Mouse (Mus musculus): ENCODE measurements around the gene Dhx16.

The Dhx16 gene

DNA sequence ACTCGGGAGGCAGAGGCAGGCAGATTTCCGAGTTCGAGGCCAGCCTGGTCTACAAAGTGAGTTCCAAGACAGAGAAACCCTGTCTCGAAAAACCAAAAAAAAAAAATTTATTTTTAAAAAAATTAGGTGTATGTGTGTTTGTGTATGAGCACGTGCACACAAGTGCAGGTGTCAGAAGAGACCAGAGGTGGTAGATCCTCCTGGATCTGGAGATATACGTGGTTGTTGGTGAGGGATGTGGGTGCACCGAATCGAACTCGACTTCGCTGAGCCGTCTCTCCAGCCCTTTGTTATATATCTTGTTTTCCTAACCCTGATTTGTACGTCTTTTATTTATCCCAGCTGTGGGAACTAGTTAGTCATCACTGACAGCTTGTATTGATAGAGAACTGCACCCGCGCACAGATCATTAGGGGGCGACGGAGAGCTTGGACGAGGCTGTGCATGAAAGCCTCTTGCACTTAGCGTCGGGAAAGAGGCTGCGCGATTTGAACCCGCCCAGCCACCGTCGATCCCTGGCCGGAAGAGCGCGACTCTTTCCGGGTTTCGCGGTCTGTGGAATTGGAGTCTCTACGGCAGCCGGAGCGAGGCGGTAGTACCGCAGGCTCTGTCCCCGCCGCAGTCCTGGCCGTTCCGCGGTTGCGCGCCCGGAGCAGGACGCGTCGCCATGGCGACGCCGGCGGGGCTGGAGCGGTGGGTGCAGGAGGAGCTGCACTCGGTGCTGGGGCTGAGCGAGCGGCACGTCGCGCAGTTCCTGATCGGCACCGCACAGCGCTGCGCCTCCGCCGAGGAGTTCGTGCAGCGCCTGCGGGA lies at the start of gene Dhx16:
TSS of gene Dhx16 (plus strand) at position 575 of the 813 bp plus-strand sequence.
- in situ Hi-C loops (cut with MboI): no loop called here

DNA sequence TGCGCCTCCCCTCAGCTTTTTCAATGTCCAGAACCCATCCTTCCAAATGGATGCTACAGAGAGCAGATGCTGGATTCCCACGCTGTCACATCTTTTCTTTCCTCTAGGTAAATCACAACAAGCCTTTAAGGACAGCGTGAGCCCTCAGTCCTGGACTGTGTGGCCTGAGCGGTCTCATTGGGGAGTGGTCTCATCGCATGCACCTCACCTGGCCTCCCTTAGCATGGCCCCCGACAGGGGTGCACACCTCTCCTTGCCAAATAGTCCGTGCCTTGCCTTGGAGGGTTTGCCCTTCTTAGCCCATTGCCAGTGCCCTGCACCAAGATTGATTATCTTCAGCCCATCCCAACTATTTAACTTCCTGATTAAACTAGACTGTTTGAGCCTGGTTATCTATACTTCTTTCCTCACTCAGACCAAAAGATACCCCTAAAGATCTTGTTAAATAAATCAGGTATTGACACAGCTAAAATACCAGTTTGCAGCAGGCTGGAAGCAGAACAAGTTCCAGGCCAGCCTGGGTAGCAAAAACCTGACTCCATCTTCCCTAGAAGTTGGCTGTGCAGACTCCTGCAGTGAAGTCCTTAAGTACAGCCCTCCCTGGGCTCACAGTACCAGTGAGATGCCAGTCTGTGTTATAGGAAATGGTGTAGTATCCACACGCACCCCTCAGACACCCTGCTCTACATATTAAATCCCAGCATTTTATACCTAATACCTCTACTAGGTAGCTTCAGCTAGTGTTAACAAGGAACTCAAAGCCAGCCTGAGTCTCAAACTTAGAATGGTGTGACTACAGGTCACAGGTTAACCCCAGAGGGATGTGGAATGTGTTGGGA lies 47.0 kb upstream of the Dhx16 start:
- in situ Hi-C loops (cut with MboI): loop anchor here (10.0 kb wide), 1 partner anchor 162 kb away; no protein-coding TSS in a partner anchor

DNA sequence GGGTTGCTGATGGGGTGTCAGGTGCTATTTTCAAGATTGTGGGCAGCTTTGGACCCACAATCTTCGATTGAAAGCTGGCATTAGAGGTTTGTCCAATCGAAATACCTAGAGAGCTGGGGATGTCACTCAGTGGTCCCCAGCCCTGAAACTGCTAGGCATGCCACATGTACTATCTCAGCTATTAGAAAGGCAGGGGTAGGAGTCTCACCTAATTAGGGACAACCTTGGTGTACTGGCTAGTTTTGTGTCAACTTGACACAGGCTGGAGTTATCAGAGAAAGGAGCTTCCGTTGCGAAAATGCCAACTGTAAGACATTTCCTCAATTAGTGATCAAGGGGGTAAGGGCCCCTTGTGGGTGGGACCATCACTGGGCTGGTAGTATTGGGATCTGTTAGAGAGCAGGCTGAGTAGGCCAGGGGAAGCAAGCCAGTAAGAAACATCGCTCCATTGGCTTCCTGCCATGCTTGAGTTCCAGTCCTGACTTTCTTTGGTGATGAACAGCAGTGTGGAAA lies 46.3 kb upstream of the Dhx16 start:
- in situ Hi-C loops (cut with MboI): loop anchor here (10.0 kb wide), 1 partner anchor 162 kb away; no protein-coding TSS in a partner anchor

DNA sequence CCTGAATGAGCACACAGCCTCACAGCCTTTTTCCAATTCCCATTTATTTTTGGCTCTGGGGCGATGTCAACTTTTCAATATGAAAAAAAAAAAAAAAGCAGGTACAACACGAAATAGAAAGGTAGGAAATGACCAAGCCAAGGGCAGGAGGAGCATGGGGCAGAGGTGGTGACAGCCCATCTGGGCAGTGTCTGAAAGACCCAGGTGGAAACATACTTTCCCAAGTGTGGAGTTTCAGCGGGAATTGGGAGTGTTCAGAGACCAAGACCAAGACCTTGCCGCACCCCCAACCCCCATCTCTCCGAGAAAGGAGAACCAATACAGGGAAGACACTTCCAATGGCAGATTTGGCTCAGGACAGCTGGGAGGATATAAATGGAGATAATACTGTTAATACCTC lies 45.7 kb upstream of the Dhx16 start:
- in situ Hi-C loops (cut with MboI): loop anchor here (10.0 kb wide), 1 partner anchor 161 kb away; no protein-coding TSS in a partner anchor

DNA sequence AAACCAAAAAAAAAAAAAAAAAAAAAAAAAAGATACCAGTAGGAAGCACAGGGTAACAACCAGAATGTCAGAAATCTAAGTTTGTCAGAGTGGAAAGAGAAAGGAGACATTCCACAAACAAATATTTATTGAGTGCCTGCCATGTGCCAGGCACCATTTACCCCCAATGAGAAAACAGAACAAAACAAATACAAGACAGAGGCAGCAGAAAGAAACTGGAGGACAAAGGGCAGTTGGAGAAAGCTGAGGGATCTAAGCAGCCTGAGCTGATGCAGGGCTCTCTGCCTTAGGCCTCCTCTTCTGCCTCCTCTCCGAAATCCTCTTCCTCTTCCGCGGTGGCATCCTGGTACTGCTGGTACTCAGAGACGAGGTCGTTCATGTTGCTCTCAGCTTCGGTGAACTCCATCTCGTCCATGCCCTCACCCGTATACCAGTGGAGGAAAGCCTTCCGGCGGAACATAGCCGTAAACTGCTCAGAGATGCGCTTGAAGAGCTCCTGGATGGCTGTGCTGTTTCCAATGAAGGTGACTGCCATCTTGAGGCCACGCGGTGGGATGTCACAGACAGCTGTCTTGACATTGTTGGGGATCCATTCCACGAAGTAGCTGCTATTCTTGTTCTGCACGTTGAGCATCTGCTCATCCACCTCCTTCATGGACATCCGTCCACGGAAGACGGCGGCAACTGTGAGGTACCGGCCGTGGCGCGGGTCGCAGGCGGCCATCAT lies 44.8 kb upstream of the Dhx16 start:
- in situ Hi-C loops (cut with MboI): loop anchor here (5.0 to 10.0 kb wide), 3 partner anchors 37 to 160 kb away; partner anchors contain the start of genes Mrps18b and Ppp1r10

DNA sequence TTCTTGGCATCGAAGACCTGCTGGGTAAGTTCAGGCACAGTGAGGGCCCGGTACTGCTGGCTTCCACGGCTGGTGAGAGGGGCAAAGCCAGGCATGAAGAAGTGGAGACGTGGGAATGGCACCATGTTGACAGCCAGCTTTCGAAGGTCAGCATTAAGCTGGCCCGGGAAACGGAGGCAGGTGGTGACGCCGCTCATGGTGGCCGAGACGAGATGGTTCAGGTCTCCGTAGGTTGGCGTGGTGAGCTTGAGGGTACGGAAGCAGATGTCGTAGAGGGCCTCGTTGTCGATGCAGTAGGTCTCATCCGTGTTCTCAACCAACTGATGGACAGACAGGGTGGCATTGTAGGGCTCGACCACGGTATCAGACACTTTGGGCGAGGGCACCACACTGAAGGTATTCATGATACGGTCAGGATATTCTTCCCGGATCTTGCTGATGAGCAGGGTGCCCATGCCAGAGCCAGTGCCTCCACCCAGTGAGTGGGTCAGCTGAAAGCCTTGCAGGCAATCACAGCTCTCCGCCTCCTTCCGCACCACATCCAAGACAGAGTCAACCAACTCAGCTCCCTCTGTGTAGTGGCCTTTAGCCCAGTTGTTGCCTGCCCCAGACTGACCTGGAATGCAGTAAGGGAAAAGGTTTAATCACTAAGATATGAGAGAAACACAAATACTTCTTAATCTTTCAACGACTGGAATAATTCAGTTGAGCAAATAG lies 44.0 kb upstream of the Dhx16 start:
- in situ Hi-C loops (cut with MboI): loop anchor here (5.0 to 10.0 kb wide), 3 partner anchors 37 to 159 kb away; partner anchors contain the start of genes Mrps18b and Ppp1r10

DNA sequence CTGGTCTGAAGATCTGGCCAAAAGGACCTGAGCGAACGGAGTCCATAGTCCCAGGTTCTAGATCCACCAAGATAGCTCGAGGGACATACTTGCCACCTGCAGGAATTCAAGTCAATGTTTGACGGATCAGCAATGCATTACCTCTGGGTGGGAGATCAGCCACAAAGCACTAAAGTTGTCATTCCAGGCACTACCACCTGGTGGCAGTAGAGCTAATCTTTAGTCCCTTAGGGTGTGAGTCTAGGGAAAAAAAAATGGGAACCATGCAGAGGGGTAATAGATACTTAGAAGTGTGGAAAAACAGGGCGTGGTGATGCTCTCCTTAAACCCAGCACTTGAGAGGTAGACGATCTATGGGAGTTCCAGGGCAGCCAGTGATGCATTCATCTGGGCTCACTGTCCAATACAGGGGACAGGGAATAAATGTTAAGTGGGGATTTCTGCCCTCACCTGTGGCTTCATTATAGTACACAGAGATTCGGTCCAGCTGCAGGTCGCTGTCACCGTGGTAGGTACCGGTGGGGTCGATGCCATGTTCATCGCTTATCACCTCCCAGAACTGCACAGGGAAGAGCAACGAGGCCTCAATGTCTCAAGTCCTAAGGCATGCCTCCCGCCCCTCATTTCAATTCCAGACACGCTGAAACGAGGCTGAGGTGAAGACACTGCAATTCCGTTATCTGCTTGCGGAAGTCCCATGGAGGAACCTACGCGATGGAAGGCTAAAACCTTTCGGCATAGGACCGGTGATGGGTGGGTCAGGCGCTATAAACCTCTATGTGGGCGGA lies 43.2 kb upstream of the Dhx16 start:
- in situ Hi-C loops (cut with MboI): loop anchor here (5.0 to 10.0 kb wide), 3 partner anchors 36 to 158 kb away; partner anchors contain the start of genes Mrps18b and Ppp1r10

DNA sequence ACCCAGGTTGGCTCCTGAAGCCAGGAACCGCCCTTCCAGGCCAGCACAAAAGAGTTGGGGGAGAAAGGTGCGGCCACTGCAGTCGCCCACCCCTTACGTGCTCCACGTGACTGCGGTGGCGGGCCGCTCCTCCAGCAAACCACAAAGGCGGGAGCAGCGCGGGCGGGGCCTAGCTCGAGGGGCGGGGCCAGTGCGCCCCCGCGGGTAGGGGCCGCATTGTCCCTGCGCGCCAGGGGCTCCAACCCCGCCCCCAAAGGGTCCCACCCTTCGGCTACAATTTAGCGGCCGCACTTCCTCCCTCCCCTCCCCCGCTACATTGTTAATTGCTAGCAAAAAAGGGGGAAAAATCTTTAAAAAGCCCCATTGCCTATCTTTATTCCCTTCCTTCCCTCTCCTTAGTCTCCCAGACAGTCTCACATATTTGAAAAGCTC lies 42.6 kb upstream of the Dhx16 start:
- in situ Hi-C loops (cut with MboI): loop anchor here (5.0 to 10.0 kb wide), 3 partner anchors 35 to 158 kb away; partner anchors contain the start of genes Mrps18b and Ppp1r10

DNA sequence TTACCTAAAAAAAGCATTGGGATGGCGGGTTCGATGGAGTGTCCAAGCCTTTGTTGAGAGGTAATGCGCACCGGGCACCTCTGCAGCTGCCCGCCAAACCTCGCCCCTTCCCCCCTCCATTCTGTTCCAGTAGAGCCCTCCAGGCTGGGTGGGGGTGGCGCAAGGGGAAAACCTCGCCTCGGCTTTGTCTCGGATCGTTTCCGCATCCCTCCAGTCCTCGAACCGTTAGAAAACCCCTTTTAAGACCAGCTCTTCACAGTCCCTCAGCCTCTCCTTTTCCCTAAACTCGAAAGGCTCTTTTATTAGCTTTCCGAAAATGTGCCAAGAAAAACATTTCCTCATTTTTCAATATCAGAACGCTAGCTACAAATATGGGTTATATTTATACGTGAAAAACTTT lies 42.1 kb upstream of the Dhx16 start:
- in situ Hi-C loops (cut with MboI): loop anchor here (5.0 to 10.0 kb wide), 3 partner anchors 35 to 157 kb away; partner anchors contain the start of genes Mrps18b and Ppp1r10

DNA sequence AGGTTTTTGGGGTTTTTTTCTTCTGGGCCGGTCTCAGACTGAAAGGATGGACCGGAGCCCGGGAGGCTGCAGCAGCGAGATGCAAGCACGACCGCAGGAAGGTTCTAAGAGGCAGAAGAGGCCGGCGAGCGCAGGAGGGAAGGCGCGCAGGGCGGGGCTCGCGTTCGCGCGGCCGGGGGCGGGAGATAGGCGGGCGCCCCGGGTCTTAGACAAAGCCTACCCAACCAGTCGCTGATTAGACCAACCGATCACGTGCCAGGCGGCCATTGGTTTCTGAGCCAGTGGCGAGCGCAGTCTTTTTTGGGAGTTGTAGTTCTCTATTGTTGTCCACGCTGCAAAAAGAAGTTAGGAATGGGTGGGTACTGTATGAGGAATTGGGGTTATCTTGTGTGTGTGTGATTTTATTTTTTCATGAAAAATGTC lies 41.5 kb upstream of the Dhx16 start, which contains the start of gene Tubb5:
TSS of gene Tubb5 (minus strand) at position 185 of the 423 bp plus-strand sequence.
- in situ Hi-C loops (cut with MboI): loop anchor here (5.0 to 10.0 kb wide), 3 partner anchors 34 to 157 kb away; partner anchors contain the start of genes Mrps18b and Ppp1r10

DNA sequence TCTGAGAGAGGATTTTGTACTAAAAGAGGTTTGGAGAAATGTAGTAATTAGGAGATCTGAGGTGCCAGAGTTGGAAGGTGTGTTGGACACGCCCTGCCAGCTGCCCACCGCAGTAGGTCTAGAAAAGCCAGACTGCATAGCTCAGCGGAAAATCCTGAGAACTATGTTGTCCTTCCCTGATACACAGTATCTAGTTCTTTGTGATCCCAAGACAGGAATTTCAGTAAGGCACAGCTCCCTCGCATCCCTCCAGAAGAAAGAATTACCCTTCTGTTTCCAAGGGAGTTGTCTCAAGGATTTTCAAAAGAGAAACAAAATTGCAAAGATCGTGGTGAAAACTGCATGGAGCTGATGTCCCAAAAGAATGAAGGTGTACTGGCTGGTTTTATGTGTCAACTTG lies 41.0 kb upstream of the Dhx16 start:
- in situ Hi-C loops (cut with MboI): loop anchor here (5.0 to 10.0 kb wide), 3 partner anchors 34 to 156 kb away; partner anchors contain the start of genes Mrps18b and Ppp1r10

DNA sequence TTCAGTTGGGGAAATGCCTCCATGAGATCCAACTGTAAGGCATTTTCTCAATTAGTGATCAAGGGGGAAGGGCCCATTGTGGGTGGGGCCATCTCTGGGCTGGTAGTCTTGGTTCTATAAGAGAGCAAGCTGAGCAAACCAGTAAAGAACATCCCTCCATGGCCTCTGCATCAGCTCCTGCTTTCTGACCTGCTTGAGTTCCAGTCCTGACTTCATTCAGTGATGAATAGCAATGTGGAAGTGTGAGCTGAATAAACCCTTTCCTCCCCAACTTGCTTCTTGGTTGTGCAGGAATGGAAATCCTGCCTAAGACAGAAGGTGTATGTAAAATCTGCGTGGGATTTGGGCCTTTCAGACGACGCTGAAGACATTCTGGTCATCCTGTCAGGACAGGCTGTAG lies 40.6 kb upstream of the Dhx16 start:
- in situ Hi-C loops (cut with MboI): loop anchor here (5.0 to 10.0 kb wide), 3 partner anchors 33 to 156 kb away; partner anchors contain the start of genes Mrps18b and Ppp1r10

DNA sequence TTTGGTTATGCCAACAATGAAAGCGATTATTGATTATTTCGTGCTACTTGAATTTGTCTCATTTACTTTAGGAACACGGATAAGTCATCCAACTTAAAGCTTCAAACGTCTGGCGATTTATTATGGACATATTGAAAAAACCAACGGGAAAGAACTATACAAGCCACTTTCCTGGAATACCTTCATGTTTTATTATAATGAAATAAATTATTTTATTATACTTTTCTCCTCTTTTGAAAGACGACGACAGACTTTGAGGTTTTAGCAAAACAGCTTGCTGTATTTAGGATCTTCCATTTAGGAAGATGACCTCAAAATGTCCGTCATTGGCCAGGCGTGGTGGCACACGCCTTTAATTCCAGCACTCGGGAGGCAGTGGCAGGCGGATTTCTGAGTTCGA lies 39.1 kb upstream of the Dhx16 start:
- in situ Hi-C loops (cut with MboI): no loop called here

DNA sequence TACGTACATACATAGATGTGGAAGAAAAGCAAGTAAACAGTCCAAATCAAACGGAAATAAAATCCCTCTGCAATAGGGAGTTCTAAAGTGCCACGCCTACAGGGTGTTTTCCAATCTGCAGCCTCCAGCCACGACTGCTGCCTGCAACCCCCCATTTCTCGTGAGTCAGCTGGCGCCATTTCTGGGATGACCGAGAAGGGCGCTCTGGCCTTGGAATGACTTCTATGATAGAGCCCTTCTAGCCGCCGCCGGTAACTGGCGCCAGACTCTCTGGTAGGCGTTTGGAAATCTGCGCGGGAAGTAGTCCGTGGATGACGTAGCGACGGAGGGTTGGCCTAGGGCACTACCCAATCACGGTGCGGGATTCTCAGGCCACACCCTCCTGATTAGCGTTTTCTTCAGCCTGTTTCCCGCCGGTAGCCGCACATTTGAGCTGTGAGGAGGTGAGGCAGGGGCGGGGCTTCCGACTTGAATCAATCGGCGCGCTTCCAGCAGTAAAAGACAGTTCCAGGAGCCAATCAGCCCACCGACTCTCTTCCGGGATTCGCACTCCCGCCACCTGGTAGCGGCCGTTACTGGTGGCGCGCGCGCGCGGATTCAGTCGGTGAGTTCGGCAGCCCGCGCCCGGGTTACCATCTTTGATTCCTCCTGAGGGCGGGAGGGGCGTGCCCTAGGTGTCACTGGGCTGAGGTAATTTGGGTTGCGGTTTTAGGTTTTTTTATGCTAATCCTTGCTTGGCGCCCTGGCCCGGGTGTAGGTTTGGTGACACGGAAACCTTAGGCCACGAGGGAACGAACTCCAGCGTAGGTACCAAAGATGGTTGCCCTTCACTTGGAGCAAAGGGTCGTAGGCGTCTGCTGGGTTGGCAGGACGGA lies 38.3 kb upstream of the Dhx16 start, which contains the start of gene Mdc1:
TSS of gene Mdc1 (plus strand) at position 440 of the 875 bp plus-strand sequence.
- in situ Hi-C loops (cut with MboI): no loop called here

DNA sequence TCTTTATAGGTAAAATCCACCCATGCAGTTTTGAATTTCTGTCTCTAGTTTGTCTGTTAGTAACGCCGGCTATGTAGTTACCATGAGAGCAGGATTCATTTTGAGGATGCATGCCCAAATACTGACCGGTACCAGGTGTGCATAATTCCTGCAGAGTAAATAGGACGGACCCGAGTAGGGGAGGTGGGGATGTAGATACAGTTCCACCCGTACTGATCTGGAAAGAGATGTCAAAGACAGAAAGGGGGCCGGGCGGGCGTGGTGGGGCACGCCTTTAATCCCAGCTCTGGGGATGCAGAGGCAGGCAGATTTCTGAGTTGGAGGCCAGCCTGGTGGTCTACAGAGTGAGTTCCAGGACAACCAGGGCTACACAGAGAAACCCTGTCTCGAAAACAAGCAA lies 37.6 kb upstream of the Dhx16 start:
- in situ Hi-C loops (cut with MboI): no loop called here

DNA sequence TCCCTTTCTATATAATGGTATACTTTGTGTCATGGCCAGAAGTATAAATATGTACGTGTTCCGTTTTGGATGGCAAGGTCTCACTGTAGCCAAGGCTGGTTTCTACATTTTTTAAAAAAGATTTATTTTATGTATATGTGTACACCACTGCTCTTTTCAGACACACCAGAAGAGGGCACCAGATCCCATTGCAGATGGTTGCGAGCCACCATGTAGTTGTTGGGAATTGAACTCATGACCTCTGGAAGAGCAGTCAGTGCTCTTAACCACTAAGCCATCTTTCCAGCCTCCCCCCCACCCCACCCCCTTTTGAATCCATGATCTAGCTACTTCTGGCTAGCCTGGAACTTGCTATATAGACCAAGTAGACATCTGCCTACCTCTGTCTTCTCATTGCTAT lies 36.1 kb upstream of the Dhx16 start:
- in situ Hi-C loops (cut with MboI): no loop called here

DNA sequence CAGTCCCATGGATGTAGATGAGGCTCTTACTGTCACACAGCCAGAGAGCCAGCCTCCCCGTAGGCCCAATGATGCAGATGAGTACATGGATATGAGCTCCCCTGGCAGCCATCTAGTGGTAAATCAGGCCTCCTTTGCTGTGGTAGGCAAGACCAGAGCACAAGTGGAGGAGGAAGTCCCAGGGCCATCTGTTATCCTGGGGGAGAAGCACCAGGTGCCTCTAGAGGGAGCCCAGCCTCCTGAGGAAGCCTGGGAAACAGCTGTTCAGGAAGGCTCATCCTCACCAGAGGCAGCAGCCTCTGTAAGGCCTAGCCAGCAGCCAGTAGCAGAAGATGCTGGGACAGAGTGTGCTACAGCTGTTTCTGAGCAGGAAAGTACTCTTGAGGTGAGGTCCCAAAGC lies 31.5 kb upstream of the Dhx16 start:
- in situ Hi-C loops (cut with MboI): no loop called here

DNA sequence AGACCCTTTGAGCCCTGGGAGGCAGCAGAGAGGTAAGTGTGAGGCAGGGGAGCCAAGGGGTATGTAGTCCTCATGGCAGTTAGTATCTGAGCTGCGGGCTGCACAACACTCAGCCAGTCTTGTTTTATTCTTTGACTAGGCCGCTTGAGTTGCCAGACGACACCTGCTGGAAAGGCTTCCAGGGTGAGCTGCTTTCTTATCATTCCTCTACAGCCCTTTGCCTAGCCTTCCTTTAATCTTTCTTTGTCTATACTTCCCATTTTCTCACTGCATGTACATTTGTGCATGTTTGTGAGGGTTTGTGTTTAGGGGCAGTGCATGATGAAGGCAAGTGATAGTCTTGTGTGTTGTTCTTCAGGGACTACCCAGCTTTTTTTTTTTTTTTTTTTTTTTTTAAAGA lies 28.6 kb upstream of the Dhx16 start:
- in situ Hi-C loops (cut with MboI): no loop called here
